Mouse (Mus musculus) yolk sac, embryonic 10.5 days (tissue): ENCODE data around the gene Alad.

Source experiments
- DNase-seq: peaks from one replicate; pipeline ENCODE4 v3.0.0-alpha.2; 2017; ENCODE audit warnings: low spot score

Alad gene

GRCm38 (mm10) chr4:62519849-62520233, at the start of gene Alad:
Alad (minus strand) TSS chr4:62519918.
- DNase-seq = peak; percentile 94

DNA sequence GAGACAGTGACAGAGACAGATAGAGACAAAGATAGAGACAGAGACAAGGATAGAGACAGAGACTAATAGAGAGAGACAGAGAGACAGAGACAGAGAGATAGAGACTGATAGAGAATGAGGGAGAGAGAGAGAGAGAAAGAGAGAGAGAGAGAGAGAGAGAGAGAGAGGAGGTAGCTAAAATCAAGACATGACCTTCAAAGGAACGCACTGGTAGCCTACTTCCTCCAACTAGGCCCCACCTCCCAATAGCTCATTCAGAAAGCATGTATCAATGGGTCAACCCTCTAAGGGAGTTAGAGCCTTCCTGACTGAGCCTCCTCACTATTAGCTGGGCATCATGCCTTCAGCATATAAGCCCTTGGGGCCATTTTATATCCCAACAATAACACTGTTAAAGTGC, 48.6 kb upstream of the Alad start:
- DNase-seq = no peak

- no peak for DNase-seq
Measured at GRCm38 (mm10) chr4:62567696-62568095, 48.0 kb upstream of the Alad start.

DNA sequence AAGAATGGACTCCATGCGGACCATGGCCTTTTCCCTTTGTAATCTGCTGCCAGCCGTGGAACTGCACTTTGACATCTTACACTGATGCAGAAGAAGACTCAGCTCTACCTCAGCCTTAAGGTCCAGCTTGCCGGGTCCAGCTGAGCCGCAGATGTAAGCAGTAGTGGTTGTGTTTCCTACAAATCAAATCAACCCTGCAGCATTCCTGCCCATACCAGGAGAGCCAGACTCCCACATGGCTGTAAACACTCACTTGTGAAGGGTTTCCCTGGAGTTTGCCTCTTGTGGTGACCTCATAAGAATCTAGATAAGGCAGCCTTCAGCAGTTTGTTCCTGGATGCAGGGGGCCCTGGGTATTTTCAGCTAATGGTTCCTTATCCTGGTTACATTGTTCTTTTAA, 46.8 kb upstream of the Alad start:
- DNase-seq = peak; percentile 53

- DNase-seq = no peak
Measured at GRCm38 (mm10) chr4:62562006-62562405, 42.3 kb upstream of the Alad start.

GRCm38 (mm10) chr4:62561630-62562001, 41.9 kb upstream of the Alad start:
- DNase-seq = no peak

DNA sequence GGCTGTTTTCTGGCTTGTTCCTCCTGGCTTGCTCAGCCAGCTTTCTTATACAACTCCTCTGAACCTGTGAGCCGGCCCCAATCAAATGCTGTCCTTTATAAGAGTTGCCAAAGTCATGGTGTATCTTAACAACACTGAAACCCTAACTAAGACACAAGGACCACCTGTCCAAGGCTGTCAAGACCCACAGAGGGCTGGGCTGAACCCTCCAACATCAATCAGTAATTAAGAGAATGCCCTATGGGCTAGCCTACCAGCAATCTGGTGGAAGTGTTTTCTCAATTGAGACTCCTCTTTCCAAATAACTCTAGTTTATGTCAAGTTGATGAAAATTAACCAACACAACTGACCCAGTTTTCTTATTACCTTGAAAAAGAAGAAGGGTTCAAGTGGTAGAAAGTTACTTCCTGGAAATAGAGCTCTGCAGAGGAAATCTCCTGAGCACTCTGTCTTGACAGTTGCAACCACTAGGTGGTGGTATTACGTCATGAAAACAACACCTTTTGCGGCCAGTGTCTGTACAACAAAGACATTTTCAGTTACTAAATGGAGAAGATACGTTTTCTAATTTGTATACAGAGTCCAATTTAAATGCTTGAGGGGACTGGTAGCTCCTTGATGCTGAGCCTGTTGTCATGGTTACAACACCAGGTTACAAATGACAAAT, 41.4 kb upstream of the Alad start:
- peak; percentile 69 for DNase-seq

DNA sequence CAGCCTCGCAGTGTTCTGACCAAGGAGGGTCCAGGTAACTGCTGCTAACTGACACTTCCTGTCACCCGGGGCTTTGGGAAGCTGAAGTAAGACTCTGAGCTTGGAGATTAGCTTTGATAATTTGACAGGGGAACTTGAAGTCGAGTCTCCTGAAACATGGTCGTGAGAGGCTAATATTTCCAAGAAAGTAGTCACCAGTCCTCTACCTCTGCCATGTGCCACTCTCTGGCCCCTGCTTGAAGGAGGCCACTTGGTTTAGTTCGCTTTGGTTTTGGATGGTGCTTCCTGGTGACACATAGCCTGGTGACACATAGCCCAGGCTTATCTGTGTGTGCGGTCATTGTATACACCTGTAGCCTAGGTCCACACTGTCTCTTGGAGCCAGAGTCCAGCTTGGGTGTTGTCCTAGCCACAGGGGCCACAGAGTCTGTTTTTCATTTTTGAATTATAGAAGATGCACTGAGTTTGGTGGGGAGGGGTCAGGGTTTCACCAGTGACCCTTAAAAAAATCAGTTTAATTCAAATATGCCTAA, 40.1 kb upstream of the Alad start, which contains the start of gene Rgs3:
TSS of gene Rgs3 (plus strand) at position 51 of the 533 bp plus-strand sequence.
- no peak for DNase-seq

DNA sequence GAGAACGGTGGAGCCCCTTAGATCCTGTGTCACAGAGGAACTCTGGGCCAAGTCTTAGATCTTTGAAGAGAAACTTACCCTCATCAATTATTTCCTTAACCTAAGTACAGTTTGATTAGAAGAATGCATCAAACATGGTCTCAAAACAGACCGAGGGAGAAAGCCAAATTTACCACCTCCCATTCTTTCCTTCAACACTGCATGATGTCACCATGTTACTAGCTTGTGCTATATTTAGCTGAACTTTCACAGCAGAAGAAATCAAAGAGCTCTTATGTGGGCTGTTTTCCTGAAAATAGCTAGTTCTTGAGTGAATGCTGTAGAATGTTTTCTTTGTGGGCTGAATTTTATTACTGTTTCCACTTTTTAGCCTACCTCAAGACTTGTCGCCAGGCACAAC, 37.7 kb upstream of the Alad start:
- DNase-seq = no peak

DNA sequence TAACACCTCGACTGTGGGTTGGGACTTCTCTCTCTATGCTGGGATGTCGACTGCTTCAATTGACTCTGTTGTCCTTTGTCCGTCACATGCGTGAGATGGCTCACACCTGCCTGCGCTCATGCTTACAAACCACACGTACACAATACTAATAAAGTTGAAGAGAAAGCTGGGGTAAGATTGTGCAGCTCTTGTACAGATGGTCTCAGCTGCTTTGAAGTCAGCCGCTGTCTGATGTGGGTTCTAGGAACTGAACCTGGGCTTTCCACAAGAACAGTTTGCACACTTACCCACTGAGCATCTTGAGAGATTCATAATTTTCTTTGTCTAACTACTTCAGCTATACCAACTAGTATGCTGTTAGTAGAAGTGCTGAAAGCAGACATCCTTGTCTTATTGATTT, 32.2 kb upstream of the Alad start:
- no peak for DNase-seq

GRCm38 (mm10) chr4:62544801-62545200, 25.1 kb upstream of the Alad start:
- DNase-seq = no peak

- no peak for DNase-seq
Measured at GRCm38 (mm10) chr4:62543782-62544181, 24.1 kb upstream of the Alad start.

DNA sequence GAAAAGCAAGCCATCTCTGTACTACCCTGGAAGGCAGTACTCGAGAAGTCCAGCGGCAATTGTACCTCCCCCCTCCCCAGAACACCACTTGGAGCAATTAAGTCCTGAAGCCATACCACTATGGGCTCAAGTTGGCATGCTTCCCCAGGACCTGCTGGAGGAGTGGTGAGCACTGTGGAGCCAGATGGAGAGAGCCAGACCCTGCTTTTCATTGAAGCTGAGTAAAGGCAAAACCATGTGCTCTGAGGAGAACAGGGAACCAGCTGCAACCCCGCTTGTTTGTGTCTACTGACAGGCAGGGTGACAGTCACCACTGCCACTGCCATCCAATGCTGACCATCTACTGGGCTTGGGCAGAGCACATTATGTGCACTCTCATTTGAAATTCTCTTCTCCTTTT, 22.1 kb upstream of the Alad start:
- no peak for DNase-seq

GRCm38 (mm10) chr4:62533729-62534128, 14.0 kb upstream of the Alad start:
- no peak for DNase-seq

GRCm38 (mm10) chr4:62527655-62528054, 7.9 kb upstream of the Alad start:
- DNase-seq = no peak

DNA sequence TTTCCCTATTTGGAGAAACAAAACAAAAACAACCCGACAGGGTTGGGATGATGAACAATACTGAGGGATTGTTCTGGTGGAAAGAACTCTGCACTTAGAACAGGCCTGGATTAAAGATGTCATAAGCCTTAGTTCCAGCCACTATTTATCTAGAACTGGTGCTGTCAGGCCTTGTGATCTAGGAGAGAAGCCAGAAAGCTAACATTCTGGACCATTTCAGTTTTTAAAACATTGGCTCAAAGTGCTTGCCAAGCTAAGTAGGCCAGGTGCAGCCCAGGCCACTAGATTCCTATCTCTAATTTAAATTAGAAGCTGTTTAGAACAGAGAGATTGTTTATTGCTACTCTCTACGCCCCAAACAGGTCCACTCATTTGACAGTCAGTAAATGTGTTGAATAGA, 6.5 kb upstream of the Alad start:
- DNase-seq = no peak

GRCm38 (mm10) chr4:62525489-62525811, 5.7 kb upstream of the Alad start:
- no peak for DNase-seq

DNA sequence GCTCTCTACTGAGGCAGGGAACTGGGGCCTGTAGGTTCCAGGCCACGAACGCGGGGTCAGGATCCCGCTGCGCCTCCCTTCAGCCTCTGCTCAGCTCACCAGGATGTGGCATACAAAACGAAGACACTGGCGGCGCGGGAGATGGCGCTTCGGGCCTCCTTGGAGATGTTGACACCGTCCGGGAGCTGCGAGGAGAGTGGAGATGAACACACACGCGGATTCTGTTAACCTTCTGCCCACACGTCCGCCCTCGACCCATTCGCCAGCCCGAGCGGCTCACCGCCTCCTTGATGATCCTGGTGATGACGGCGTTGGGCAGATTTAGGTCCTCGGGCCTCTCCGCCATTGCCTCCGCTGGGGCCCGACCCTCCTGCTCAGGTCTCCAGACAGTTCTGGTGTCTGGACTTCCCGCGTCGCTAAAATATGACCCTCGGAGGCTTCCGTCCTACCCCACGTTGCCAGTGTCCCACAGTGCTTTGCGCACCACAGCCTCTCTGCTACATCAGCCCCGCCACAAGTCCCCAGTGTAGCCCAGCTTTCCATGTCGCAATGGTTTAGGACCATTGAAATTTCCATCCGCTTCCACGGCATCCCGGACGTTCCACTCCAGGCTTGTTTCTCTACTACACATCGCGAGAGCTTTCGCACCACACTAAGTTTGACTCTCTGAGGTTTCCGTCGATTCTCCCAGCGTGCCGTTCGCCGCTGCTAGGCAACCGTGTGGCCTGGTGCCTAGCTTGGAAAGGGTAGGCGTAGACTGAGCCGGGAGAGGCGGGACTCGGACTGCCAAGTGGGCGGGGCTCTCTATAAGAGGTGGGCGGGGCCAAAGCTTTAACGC, 5.2 kb upstream of the Alad start, which contains the start of the genes Pole3 and 4933430I17Rik:
TSS of gene Pole3 (minus strand) at position 418 of the 838 bp plus-strand sequence.
TSS of gene 4933430I17Rik (plus strand) at position 719 of the 838 bp plus-strand sequence.
- DNase-seq = peak; percentile 98

DNA sequence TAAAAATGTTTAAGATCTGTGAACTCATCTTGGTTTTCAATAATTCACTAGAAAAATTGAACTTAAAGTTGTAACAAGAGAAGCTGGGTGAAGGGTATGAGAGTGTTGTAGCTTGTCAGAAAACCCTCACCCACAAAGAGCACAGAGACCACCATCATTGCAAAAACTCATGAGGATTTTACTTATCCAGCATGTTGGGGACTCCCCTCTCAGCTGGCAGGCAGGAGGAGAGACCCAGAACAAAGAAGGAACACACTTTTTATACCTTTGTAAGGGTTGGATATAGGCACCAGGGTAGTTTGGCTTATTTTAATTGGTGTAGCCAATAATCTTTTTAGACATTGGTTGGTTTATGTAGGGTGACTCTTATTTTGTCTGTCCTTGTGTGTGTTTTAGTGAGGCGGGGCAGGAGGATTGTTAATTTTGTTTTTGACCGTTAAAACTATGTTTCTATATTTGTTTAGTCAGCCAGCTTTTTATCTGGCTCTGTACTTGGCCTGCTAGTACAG, 1.2 kb upstream of the Alad start:
- no peak for DNase-seq

- no peak for DNase-seq
Measured at GRCm38 (mm10) chr4:62519122-62519848, 433 bp downstream of the Alad start.

- no peak for DNase-seq
Measured at GRCm38 (mm10) chr4:62518416-62519121, 1.1 kb downstream of the Alad start.
